Mouse (Mus musculus) bone marrow macrophage, adult 2 months (primary cell): Measurements from ENCODE around the gene Gtf2h4.

ENCODE experiments used
- CTCF ChIP-seq: IDR thresholded peaks from 2 replicates; pipeline ENCODE4 v1.5.1; 2012; ENCODE audit warnings: low read depth, mild to moderate bottlenecking, low read length, moderate library complexity
- POLR2A ChIP-seq: IDR thresholded peaks from 2 replicates; pipeline ENCODE4 v1.6.1; 2012; ENCODE audit warnings: mild to moderate bottlenecking, low read depth, low read length, borderline replicate concordance

DNA sequence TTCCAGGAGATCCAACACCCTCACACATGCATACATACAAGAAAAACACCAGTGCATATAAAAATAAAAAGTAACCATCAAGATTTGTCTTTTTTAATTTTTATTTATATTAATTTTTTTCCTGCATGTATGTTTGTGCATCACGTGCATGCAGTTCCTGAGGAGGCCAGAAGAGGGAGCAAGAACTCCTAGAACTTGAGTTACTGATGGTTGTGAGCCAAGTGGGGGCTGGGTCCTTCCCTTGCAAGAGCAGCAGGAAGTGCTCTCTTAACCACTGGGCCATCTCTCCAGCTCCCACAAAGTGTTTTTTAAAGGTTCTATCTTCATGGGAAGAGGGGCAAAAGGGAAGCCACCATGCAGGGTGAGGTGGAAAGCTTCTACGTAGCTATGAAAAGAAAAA lies 21.8 kb upstream of the Gtf2h4 start:
- TF ChIP-seq POLR2A (no peak), CTCF (no peak)
